Mouse (Mus musculus): Measurements from ENCODE around the gene Pax8. TPM values are rescaled to one million over a fixed set of nuclear protein-coding genes. Genes with fewer than 3 reads are reported as not detected.
A peak's percentile ranks its signal among the peaks of the same experiment; 100 is the strongest.

The Pax8 gene
- polyA plus RNA-seq, 1 experiment from 2014 or later: 0.57 TPM

GRCm38 (mm10) chr2:24453206-24453605 lies 22.2 kb downstream of the Pax8 start:
- no peaks in the 10 kb centered on the region for H3K36me3 ChIP-seq (ENCODE audit: control insufficient read depth, insufficient read depth)
- H3K4me1 ChIP-seq (replicated peaks; ENCODE audit: control insufficient read depth, insufficient read depth, low read length): no peaks in the 10 kb centered on the region
- H3K27me3 ChIP-seq (replicated peaks; ENCODE audit: control insufficient read depth, insufficient read depth, low read length): 0 out of 2 replicates have a peak, but pooled peaks cover 2% of the 10 kb centered on the region
- no peaks in the 10 kb centered on the region for H3K9me3 ChIP-seq (ENCODE audit: control insufficient read depth, low read length)
- no peak overlapping the region for H3K4me2 ChIP-seq (ENCODE audit: low read length)
- no peak overlapping the region for H3K4me3 ChIP-seq (replicated peaks; ENCODE audit: low read length)
- no peak overlapping the region for H3K27ac ChIP-seq (ENCODE audit: low read length)
- H3K9ac ChIP-seq (replicated peaks; ENCODE audit: low read depth, low read length): no peak overlapping the region
- no peak for ATAC-seq
- 85% methylated on average over 5 of the region's 5 CpGs for WGBS

GRCm38 (mm10) chr2:24449111-24449510 lies 26.3 kb downstream of the Pax8 start:
- Histone ChIP-seq H3K27me3 (replicated peaks; ENCODE audit: control insufficient read depth, insufficient read depth, low read length) (peaks cover 6% of the 10 kb centered on the region), H3K4me3 (replicated peaks; ENCODE audit: low read length) (no peak overlapping the region), H3K4me2 (ENCODE audit: low read length) (no peak overlapping the region), H3K36me3 (ENCODE audit: control insufficient read depth, insufficient read depth) (no peaks in the 10 kb centered on the region), H3K27ac (ENCODE audit: low read length) (no peak overlapping the region), H3K9me3 (ENCODE audit: control insufficient read depth, low read length) (no peaks in the 10 kb centered on the region), H3K9ac (replicated peaks; ENCODE audit: low read depth, low read length) (no peak overlapping the region), H3K4me1 (replicated peaks; ENCODE audit: control insufficient read depth, insufficient read depth, low read length) (no peaks in the 10 kb centered on the region)
- WGBS: 86% methylated on average over 4 of the region's 4 CpGs
- ATAC-seq: no peak

- Histone ChIP-seq H3K4me3 (replicated peaks; ENCODE audit: low read length) (no peak overlapping the region), H3K4me2 (ENCODE audit: low read length) (no peak overlapping the region), H3K9ac (replicated peaks; ENCODE audit: low read depth, low read length) (no peak overlapping the region), H3K27me3 (replicated peaks; ENCODE audit: control insufficient read depth, insufficient read depth, low read length) (peaks cover 13% of the 10 kb centered on the region), H3K27ac (ENCODE audit: low read length) (no peak overlapping the region), H3K9me3 (ENCODE audit: control insufficient read depth, low read length) (no peaks in the 10 kb centered on the region), H3K4me1 (replicated peaks; ENCODE audit: control insufficient read depth, insufficient read depth, low read length) (no peaks in the 10 kb centered on the region), H3K36me3 (ENCODE audit: control insufficient read depth, insufficient read depth) (no peaks in the 10 kb centered on the region)
- 38% methylated on average over 3 of the region's 3 CpGs for WGBS
- no peak for ATAC-seq
Observed at GRCm38 (mm10) chr2:24443256-24443790, 32.1 kb downstream of the Pax8 start.

GRCm38 (mm10) chr2:24442303-24442925 lies 33.0 kb downstream of the Pax8 start:
- WGBS: 19% methylated on average over 4 of the region's 4 CpGs
- ATAC-seq: peak; percentile 50; the same call in 1 of the 2 replicates
- H3K9ac ChIP-seq (replicated peaks; ENCODE audit: low read depth, low read length): no peak overlapping the region
- H3K4me1 ChIP-seq (replicated peaks; ENCODE audit: control insufficient read depth, insufficient read depth, low read length): no peaks in the 10 kb centered on the region
- H3K36me3 ChIP-seq (ENCODE audit: control insufficient read depth, insufficient read depth): no peaks in the 10 kb centered on the region
- H3K9me3 ChIP-seq (ENCODE audit: control insufficient read depth, low read length): no peaks in the 10 kb centered on the region
- no peak overlapping the region for H3K27ac ChIP-seq (ENCODE audit: low read length)
- peaks cover 13% of the 10 kb centered on the region for H3K27me3 ChIP-seq (replicated peaks; ENCODE audit: control insufficient read depth, insufficient read depth, low read length)
- no peak overlapping the region for H3K4me2 ChIP-seq (ENCODE audit: low read length)
- no peak overlapping the region for H3K4me3 ChIP-seq (replicated peaks; ENCODE audit: low read length)

- Histone ChIP-seq H3K4me3 (replicated peaks; ENCODE audit: low read length) (no peak overlapping the region), H3K9me3 (ENCODE audit: control insufficient read depth, low read length) (no peaks in the 10 kb centered on the region), H3K9ac (replicated peaks; ENCODE audit: low read depth, low read length) (no peak overlapping the region), H3K27me3 (replicated peaks; ENCODE audit: control insufficient read depth, insufficient read depth, low read length) (peaks cover 13% of the 10 kb centered on the region), H3K4me2 (ENCODE audit: low read length) (no peak overlapping the region), H3K27ac (ENCODE audit: low read length) (no peak overlapping the region), H3K4me1 (replicated peaks; ENCODE audit: control insufficient read depth, insufficient read depth, low read length) (no peaks in the 10 kb centered on the region), H3K36me3 (ENCODE audit: control insufficient read depth, insufficient read depth) (no peaks in the 10 kb centered on the region)
- ATAC-seq: peak; percentile 72
Observed at GRCm38 (mm10) chr2:24441899-24442298, 33.5 kb downstream of the Pax8 start.

- Histone ChIP-seq H3K4me3 (replicated peaks; ENCODE audit: low read length) (no peak overlapping the region), H3K4me1 (replicated peaks; ENCODE audit: control insufficient read depth, insufficient read depth, low read length) (no peaks in the 10 kb centered on the region), H3K27me3 (replicated peaks; ENCODE audit: control insufficient read depth, insufficient read depth, low read length) (peaks cover 9% of the 10 kb centered on the region; the same call in 1 of the 2 replicates), H3K4me2 (ENCODE audit: low read length) (no peak overlapping the region), H3K9ac (replicated peaks; ENCODE audit: low read depth, low read length) (no peak overlapping the region), H3K9me3 (ENCODE audit: control insufficient read depth, low read length) (no peaks in the 10 kb centered on the region), H3K36me3 (ENCODE audit: control insufficient read depth, insufficient read depth) (no peaks in the 10 kb centered on the region), H3K27ac (ENCODE audit: low read length) (no peak overlapping the region)
- ATAC-seq: no peak
- 84% methylated on average over 2 of the region's 2 CpGs for WGBS
Observed at GRCm38 (mm10) chr2:24440056-24440455, 35.3 kb downstream of the Pax8 start.

GRCm38 (mm10) chr2:24435699-24436098 lies 39.7 kb downstream of the Pax8 start:
- H3K4me3 ChIP-seq (replicated peaks; ENCODE audit: low read length): no peak overlapping the region
- H3K9me3 ChIP-seq (ENCODE audit: control insufficient read depth, low read length): no peaks in the 10 kb centered on the region

GRCm38 (mm10) chr2:24434670-24435069 lies 40.7 kb downstream of the Pax8 start:
- H3K4me1 ChIP-seq (replicated peaks; ENCODE audit: control insufficient read depth, insufficient read depth, low read length): no peaks in the 10 kb centered on the region
- 81% methylated on average over 2 of the region's 2 CpGs for WGBS
- ATAC-seq: no peak
- H3K9ac ChIP-seq (replicated peaks; ENCODE audit: low read depth, low read length): no peak overlapping the region
- no peak overlapping the region for H3K4me2 ChIP-seq (ENCODE audit: low read length)
- H3K27me3 ChIP-seq (replicated peaks; ENCODE audit: control insufficient read depth, insufficient read depth, low read length): no peaks in the 10 kb centered on the region
- no peak overlapping the region for H3K4me3 ChIP-seq (replicated peaks; ENCODE audit: low read length)
- H3K9me3 ChIP-seq (ENCODE audit: control insufficient read depth, low read length): no peaks in the 10 kb centered on the region
- H3K27ac ChIP-seq (ENCODE audit: low read length): no peak overlapping the region
- H3K36me3 ChIP-seq (ENCODE audit: control insufficient read depth, insufficient read depth): no peaks in the 10 kb centered on the region

More at GRCm38 (mm10) chr2:24435699-24436098, 39.7 kb downstream of the Pax8 start:
- no peak overlapping the region for H3K4me2 ChIP-seq (ENCODE audit: low read length)
- H3K4me1 ChIP-seq (replicated peaks; ENCODE audit: control insufficient read depth, insufficient read depth, low read length): no peaks in the 10 kb centered on the region
- no peak overlapping the region for H3K27ac ChIP-seq (ENCODE audit: low read length)
- ATAC-seq: no peak
- 78% methylated on average over 11 of the region's 11 CpGs for WGBS
- H3K36me3 ChIP-seq (ENCODE audit: control insufficient read depth, insufficient read depth): no peaks in the 10 kb centered on the region
- peaks cover 3% of the 10 kb centered on the region; the same call in 1 of the 2 replicates for H3K27me3 ChIP-seq (replicated peaks; ENCODE audit: control insufficient read depth, insufficient read depth, low read length)
- no peak overlapping the region for H3K9ac ChIP-seq (replicated peaks; ENCODE audit: low read depth, low read length)

GRCm38 (mm10) chr2:24429806-24430205 lies 45.6 kb downstream of the Pax8 start:
- H3K9me3 ChIP-seq (ENCODE audit: control insufficient read depth, low read length): no peaks in the 10 kb centered on the region
- no peaks in the 10 kb centered on the region for H3K36me3 ChIP-seq (ENCODE audit: control insufficient read depth, insufficient read depth)
- no peak overlapping the region for H3K4me2 ChIP-seq (ENCODE audit: low read length)
- WGBS: 87% methylated on average over 4 of the region's 4 CpGs
- no peaks in the 10 kb centered on the region for H3K27me3 ChIP-seq (replicated peaks; ENCODE audit: control insufficient read depth, insufficient read depth, low read length)
- no peak overlapping the region for H3K27ac ChIP-seq (ENCODE audit: low read length)
- H3K4me3 ChIP-seq (replicated peaks; ENCODE audit: low read length): no peak overlapping the region
- ATAC-seq: no peak
- no peak overlapping the region for H3K9ac ChIP-seq (replicated peaks; ENCODE audit: low read depth, low read length)
- H3K4me1 ChIP-seq (replicated peaks; ENCODE audit: control insufficient read depth, insufficient read depth, low read length): no peaks in the 10 kb centered on the region; the same call in 1 of the 2 replicates
